Mouse (Mus musculus) cerebellum, adult 2 months (tissue): ENCODE results near the gene Trim11.

Source experiments
- CTCF ChIP-seq: fragments of 200-500 bp; IDR thresholded peaks from 2 replicates; pipeline ENCODE4 v1.5.1; 2011; ENCODE audit warnings: low read depth, mild to moderate bottlenecking, control low read depth, low read length, moderate library complexity, borderline replicate concordance; ENCODE audit not compliant: insufficient read depth
- POLR2A ChIP-seq: fragments of 200-500 bp; IDR thresholded peaks from 2 replicates; pipeline ENCODE4 v1.6.1; 2011; ENCODE audit warnings: low read length, control low read depth, borderline replicate concordance; ENCODE audit not compliant: insufficient read depth

DNA sequence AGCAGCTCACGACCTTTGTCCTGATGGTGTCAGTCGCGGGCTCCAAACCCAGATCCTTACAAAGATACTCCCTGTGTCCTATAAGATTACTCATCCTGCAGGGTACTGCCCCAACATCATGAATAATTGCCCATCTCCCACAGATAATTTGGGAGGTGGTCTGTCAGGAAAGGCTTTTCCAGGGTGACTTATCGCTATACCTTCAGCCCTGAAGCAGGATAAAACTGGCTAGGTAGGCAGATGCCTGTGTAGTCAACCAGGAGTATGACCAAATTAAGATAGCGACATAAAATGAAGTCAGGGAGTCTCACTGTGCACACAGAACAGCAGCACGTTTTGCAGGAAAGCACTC, 38.8 kb upstream of the Trim11 start:
- TF ChIP-seq POLR2A (no peak), CTCF (no peak)
